Mouse (Mus musculus) heart, embryonic 14.5 days (tissue): ENCODE measurements around the gene Dennd1c. TPM values are rescaled to one million over a fixed set of nuclear protein-coding genes. Genes with fewer than 3 reads are reported as not detected.

ENCODE experiments used
- ATAC-seq: fragments of 200-750 bp; cut with Nextera tagmentation; 2 replicates; pipeline ENCODE4 v1.8.0; 2017; ENCODE audit warnings: low read depth, moderate TSS enrichment; ENCODE audit not compliant: insufficient number of reproducible peaks, insufficient read depth, low FRiP score
- H3K27ac ChIP-seq, 2 experiments: fragments of 200-500 bp in 1 of 2; fragments of 300-500 bp in 1 of 2; sonication (generic) in 1 of 2; replicated peaks in 1 of 2; 2 replicates each; pipeline ENCODE4 v1.5.1; 2012 to 2014; ENCODE audit warnings: low read depth in 2 of 2, low read length in 2 of 2, control low read depth in 1 of 2, mild to moderate bottlenecking in 1 of 2, mixed read lengths in 1 of 2; ENCODE audit not compliant: control insufficient read depth in 1 of 2, insufficient read depth in 1 of 2
- H3K27me3 ChIP-seq: fragments of 300-500 bp; sonication (generic); 2 replicates; pipeline ENCODE4 v1.6.1; 2014; ENCODE audit warnings: mild to moderate bottlenecking, low read length, control low read depth; ENCODE audit not compliant: control insufficient read depth, insufficient read depth
- H3K36me3 ChIP-seq: fragments of 300-500 bp; sonication (generic); 2 replicates; pipeline ENCODE4 v1.6.1; 2014; ENCODE audit warnings: mild to moderate bottlenecking, control low read depth, low read length, mixed read lengths; ENCODE audit not compliant: control insufficient read depth, insufficient read depth
- H3K4me1 ChIP-seq, 2 experiments: fragments of 200-500 bp in 1 of 2; fragments of 300-500 bp in 1 of 2; sonication (generic) in 1 of 2; 2 replicates each; pipeline ENCODE4 v1.6.1; 2012 to 2014; ENCODE audit warnings: low read length in 2 of 2, control low read depth in 1 of 2, mixed read lengths in 1 of 2; ENCODE audit not compliant: control insufficient read depth in 2 of 2, insufficient read depth in 2 of 2
- H3K4me2 ChIP-seq: fragments of 300-500 bp; sonication (generic); 2 replicates; pipeline ENCODE4 v1.6.1; 2014; ENCODE audit warnings: mild to moderate bottlenecking, low read length
- H3K4me3 ChIP-seq, 2 experiments: fragments of 200-500 bp in 1 of 2; fragments of 300-500 bp in 1 of 2; sonication (generic) in 1 of 2; 2 replicates each; pipeline ENCODE4 v1.5.1; 2012 to 2014; ENCODE audit warnings: low read length in 2 of 2, mild to moderate bottlenecking in 2 of 2, control low read depth in 1 of 2, low read depth in 1 of 2, moderate library complexity in 1 of 2; ENCODE audit not compliant: control insufficient read depth in 1 of 2, insufficient read depth in 1 of 2
- H3K9ac ChIP-seq: fragments of 300-500 bp; sonication (generic); 2 replicates; pipeline ENCODE4 v1.6.1; 2014; ENCODE audit warnings: mild to moderate bottlenecking, low read length
- H3K9me3 ChIP-seq: fragments of 300-500 bp; sonication (generic); 2 replicates; pipeline ENCODE4 v1.6.1; 2016; ENCODE audit warnings: low read length, control low read depth; ENCODE audit not compliant: control insufficient read depth
- WGBS: fragments of 180-500 bp; shearing (Covaris S2); extraction: QIAGEN DNeasy Blood & Tissue Kit; methylation state at CpG from one replicate; pipeline ENCODE4 v1.1.7; 2014; 5-methylcytosine and 5-hydroxymethylcytosine counted together
- polyA plus RNA-seq: library from polyadenylated mRNA; unstranded; fragments of >200 nt; fragmentation: Nextera tagmentation; extraction: Ambion mirVana; gene quantifications from 2 replicates; pipeline ENCODE4 v1.2.1, GENCODE M21; 2014

Dennd1c gene
- polyA plus RNA-seq, 1 experiment from 2014 or later, result 0.69 TPM

DNA sequence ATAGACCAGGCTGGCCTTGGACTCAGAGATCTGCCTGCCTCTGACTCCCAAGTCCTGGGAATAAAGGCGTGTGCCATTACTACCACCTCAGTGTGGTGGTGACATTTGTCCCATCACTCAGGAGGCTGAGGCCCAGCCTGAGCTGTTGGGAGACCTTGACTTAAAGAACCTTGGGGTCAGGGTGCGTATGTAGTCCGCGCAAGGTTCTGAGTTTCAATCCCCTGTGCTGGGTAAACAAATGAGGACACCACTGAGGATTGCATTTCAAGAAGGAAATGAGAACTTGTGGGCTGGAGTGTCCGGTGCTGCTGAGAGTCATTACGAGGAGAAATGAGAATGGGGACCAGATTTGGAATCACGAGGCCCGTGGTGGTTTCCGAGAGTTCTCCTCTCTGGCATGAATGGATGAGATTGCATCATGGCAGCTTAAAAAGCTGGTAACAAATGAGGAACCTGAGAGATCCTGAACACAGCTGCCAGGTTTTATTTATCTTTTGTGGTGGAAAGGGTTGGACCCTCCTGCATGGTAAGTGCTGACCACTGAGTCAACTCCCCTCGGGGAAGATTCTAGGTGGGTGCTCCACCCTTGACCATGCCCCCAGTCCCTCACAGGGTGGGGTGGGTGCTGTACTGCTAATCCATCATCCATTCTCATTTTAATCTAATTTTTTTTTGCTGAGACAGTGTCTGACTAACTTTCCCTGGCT, 34.6 kb upstream of the Dennd1c start:
- ATAC-seq, result no peak

DNA sequence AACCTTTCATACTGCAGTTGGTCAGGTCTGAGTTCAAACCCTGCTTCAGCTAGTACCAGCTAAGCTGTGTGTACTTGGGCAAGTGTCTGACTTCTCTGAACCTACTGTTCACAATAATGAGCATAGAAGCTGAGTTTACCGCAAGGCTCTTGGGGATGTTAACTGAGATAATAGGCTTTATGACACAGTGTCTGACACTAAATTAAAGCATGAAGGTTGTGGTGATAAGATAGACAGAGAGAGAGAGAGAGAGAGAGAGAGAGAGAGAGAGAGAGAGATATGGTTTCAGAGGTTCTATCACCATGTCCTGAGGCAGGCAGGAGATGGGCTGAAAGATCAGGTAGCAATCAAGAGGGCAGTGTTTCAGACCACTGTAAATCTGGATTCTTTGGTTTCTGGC, 31.7 kb upstream of the Dennd1c start:
- WGBS, result 76% methylated on average over 1 of the region's 1 CpGs
- H3K27ac ChIP-seq, result no peak overlapping the region
- H3K9ac ChIP-seq, result no peak overlapping the region
- H3K36me3 ChIP-seq, result no peaks in the 10 kb centered on the region
- H3K27me3 ChIP-seq, result no peaks in the 10 kb centered on the region
- H3K4me3 ChIP-seq, result no peak overlapping the region
- H3K4me2 ChIP-seq, result no peak overlapping the region
- H3K4me1 ChIP-seq, result 0 out of 4 replicates have a peak, but pooled peaks cover 3 to 6% of the 10 kb centered on the region in 2 experiments
- H3K9me3 ChIP-seq, result no peaks in the 10 kb centered on the region
- no peak for ATAC-seq

More for the DNA sequence above, 34.6 kb upstream of the Dennd1c start:
- WGBS, result 82% methylated on average over 10 of the region's 10 CpGs
- H3K27me3 ChIP-seq, result no peaks in the 10 kb centered on the region
- H3K4me2 ChIP-seq, result no peak overlapping the region
- H3K27ac ChIP-seq, result no peak overlapping the region
- no peak overlapping the region for H3K4me3 ChIP-seq
- no peaks in the 10 kb centered on the region for H3K9me3 ChIP-seq
- no peaks in the 10 kb centered on the region for H3K4me1 ChIP-seq
- H3K9ac ChIP-seq, result no peak overlapping the region
- H3K36me3 ChIP-seq, result no peaks in the 10 kb centered on the region

- Histone ChIP-seq H3K27ac (no peak overlapping the region), H3K27me3 (no peaks in the 10 kb centered on the region), H3K9ac (no peak overlapping the region), H3K4me2 (no peak overlapping the region), H3K4me3 (no peak overlapping the region), H3K4me1 (peaks cover 8 to 13% of the 10 kb centered on the region in 2 experiments; a peak in 2 of 4 replicates), H3K36me3 (no peaks in the 10 kb centered on the region), H3K9me3 (no peaks in the 10 kb centered on the region)
- ATAC-seq, result no peak
- 30% methylated on average over 5 of the region's 5 CpGs for WGBS
These were observed 30.4 kb upstream of the Dennd1c start for GRCm38 (mm10) chr17:57108666-57109171.

- no peak overlapping the region for H3K9ac ChIP-seq
- H3K4me3 ChIP-seq, result no peak overlapping the region
- H3K4me1 ChIP-seq, result peaks cover 8 to 13% of the 10 kb centered on the region in 2 experiments; a peak in 2 of 4 replicates
- no peak for ATAC-seq
- WGBS, result 65% methylated on average over 7 of the region's 7 CpGs
- no peaks in the 10 kb centered on the region for H3K36me3 ChIP-seq
- H3K27me3 ChIP-seq, result no peaks in the 10 kb centered on the region
- H3K4me2 ChIP-seq, result no peak overlapping the region
- H3K27ac ChIP-seq, result no peak overlapping the region
- H3K9me3 ChIP-seq, result no peaks in the 10 kb centered on the region
These were observed 29.8 kb upstream of the Dennd1c start for GRCm38 (mm10) chr17:57108040-57108665.

DNA sequence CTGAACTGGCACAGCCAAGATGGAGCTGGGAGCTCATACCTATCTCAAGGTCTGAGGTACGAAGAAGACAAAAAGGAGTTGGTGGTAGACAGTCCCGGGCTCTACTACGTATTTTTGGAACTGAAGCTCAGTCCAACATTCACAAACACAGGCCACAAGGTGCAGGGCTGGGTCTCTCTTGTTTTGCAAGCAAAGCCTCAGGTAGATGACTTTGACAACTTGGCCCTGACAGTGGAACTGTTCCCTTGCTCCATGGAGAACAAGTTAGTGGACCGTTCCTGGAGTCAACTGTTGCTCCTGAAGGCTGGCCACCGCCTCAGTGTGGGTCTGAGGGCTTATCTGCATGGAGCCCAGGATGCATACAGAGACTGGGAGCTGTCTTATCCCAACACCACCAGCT, 28.8 kb upstream of the Dennd1c start:
- Histone ChIP-seq H3K27ac (no peak overlapping the region), H3K4me3 (no peak overlapping the region), H3K36me3 (no peaks in the 10 kb centered on the region), H3K4me1 (peaks cover 8 to 13% of the 10 kb centered on the region in 2 experiments; a peak in 2 of 4 replicates), H3K9me3 (no peaks in the 10 kb centered on the region), H3K9ac (no peak overlapping the region), H3K4me2 (no peak overlapping the region), H3K27me3 (no peaks in the 10 kb centered on the region)
- ATAC-seq, result no peak
- 82% methylated on average over 5 of the region's 5 CpGs for WGBS

GRCm38 (mm10) chr17:57106035-57106368, 27.7 kb upstream of the Dennd1c start:
- Histone ChIP-seq H3K27me3 (no peaks in the 10 kb centered on the region), H3K27ac (no peak overlapping the region), H3K9me3 (no peaks in the 10 kb centered on the region), H3K4me3 (peak overlapping the region; percentile 51 to 79), H3K9ac (peak overlapping the region; percentile 69; the same call in 1 of the 2 replicates), H3K4me1 (peaks cover 8 to 13% of the 10 kb centered on the region in 2 experiments; a peak in 2 of 4 replicates), H3K4me2 (peak overlapping the region; percentile 83), H3K36me3 (no peaks in the 10 kb centered on the region)
- no peak for ATAC-seq
- 17% methylated on average over 9 of the region's 9 CpGs for WGBS

- peak within 1 kb of the TSS; percentile 51 to 79 for H3K4me3 ChIP-seq
- ATAC-seq, result peak; percentile 72
- peak within 1 kb of the TSS; percentile 83 for H3K4me2 ChIP-seq
- peak within 1 kb of the TSS; percentile 69 for H3K9ac ChIP-seq
- WGBS, result under 1% methylated on average over 53 of the region's 61 CpGs
- no peaks in the 10 kb centered on the region for H3K9me3 ChIP-seq
- peaks cover 8 to 13% of the 10 kb centered on the region in 2 experiments; a peak in 2 of 4 replicates for H3K4me1 ChIP-seq
- no peaks in the 10 kb centered on the region for H3K27me3 ChIP-seq
- H3K36me3 ChIP-seq, result no peaks in the 10 kb centered on the region
- H3K27ac ChIP-seq, result 0 out of 4 replicates have a peak within 1 kb of the TSS, but pooled peaks of 1 of the 2 experiments have one; percentile 21
These were observed 27.1 kb upstream of the Dennd1c start, which contains the start of gene Tnfsf9 for GRCm38 (mm10) chr17:57105181-57106034. TSS of gene Tnfsf9 (plus strand) at chr17:57105325.
